Mouse (Mus musculus): ENCODE data around the gene Coro1b. TPM values are rescaled to one million over a fixed set of nuclear protein-coding genes. Genes with fewer than 3 reads are reported as not detected.
"Not testable (repeated sequence)": the region's sequence is repeated elsewhere in the genome, so short reads cannot be mapped to it uniquely, and the experiment has no call there.

The Coro1b gene
- polyA plus RNA-seq, 1 experiment from 2014 or later: 189 TPM

DNA sequence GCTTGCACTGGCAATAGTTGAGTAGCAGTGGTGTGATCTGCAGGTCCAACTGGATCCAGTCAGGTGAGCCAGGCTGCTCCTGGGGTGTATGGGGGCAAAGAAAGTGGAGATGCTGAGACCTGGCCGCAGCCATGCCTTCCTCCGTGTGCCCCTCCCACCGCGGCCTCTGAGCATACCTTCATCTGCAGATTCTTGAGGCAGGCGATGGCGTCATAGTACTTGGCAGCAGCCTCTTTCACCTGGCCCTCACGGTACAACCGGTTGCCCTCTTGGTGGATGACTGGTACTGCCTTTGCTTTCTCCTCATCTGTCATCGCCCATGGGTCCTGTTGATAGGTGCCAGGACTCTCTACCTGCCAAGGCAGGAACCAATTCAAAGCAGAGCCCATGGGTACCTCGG, 33.3 kb upstream of the Coro1b start:
- Histone ChIP-seq H3K4me3 (ENCODE audit: low read depth, low read length) (no peak overlapping the region), H3K4me2 (ENCODE audit: low read length) (no peak overlapping the region), H3K36me3 (ENCODE audit: control insufficient read depth, insufficient read depth, low read length) (peaks cover 71% of the 10 kb centered on the region), H3K27ac (ENCODE audit: low read depth) (no peak overlapping the region), H3K9ac (ENCODE audit: low read length) (no peak overlapping the region), H3K9me3 (ENCODE audit: control insufficient read depth, low read length) (no peaks in the 10 kb centered on the region), H3K27me3 (replicated peaks; ENCODE audit: control insufficient read depth, insufficient read depth, low read length) (no peaks in the 10 kb centered on the region), H3K4me1 (replicated peaks; ENCODE audit: control insufficient read depth, insufficient read depth, low read length) (peaks cover 9% of the 10 kb centered on the region; the same call in 1 of the 2 replicates)
- no peak for ATAC-seq (replicated peaks; ENCODE audit: low FRiP score, low TSS enrichment, low read depth)
- no peak for DNase-seq (ENCODE audit: low spot score)
- WGBS: 93% methylated on average over 10 of the region's 10 CpGs

DNA sequence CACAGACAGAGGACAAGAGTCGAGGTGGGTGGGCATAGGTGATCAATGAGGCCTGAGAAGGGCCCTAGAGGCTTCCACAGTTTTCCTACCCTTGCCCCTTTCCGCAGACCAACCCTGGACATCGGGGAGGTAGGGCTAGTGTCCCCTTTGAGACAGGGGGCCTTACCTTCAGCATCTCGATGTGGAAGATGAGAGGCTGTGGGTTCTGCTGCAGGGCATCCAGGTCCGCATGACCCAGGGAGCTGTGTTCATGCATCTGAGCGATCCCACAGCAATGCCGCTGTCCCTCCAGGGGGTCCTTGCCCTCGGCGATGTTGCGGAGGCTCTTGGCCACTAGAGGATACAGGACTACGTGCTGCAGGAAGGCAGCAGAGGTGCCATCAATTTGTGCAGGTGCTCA, 32.6 kb upstream of the Coro1b start:
- peaks cover 71% of the 10 kb centered on the region for H3K36me3 ChIP-seq (ENCODE audit: control insufficient read depth, insufficient read depth, low read length)
- H3K4me2 ChIP-seq (ENCODE audit: low read length): no peak overlapping the region
- 87% methylated on average over 11 of the region's 11 CpGs for WGBS
- H3K27ac ChIP-seq (ENCODE audit: low read depth): no peak overlapping the region
- H3K9ac ChIP-seq (ENCODE audit: low read length): no peak overlapping the region
- DNase-seq (ENCODE audit: low spot score): no peak
- no peak for ATAC-seq (replicated peaks; ENCODE audit: low FRiP score, low TSS enrichment, low read depth)
- H3K4me1 ChIP-seq (replicated peaks; ENCODE audit: control insufficient read depth, insufficient read depth, low read length): peaks cover 15% of the 10 kb centered on the region
- H3K4me3 ChIP-seq (ENCODE audit: low read depth, low read length): no peak overlapping the region
- no peaks in the 10 kb centered on the region for H3K27me3 ChIP-seq (replicated peaks; ENCODE audit: control insufficient read depth, insufficient read depth, low read length)
- H3K9me3 ChIP-seq (ENCODE audit: control insufficient read depth, low read length): no peaks in the 10 kb centered on the region

DNA sequence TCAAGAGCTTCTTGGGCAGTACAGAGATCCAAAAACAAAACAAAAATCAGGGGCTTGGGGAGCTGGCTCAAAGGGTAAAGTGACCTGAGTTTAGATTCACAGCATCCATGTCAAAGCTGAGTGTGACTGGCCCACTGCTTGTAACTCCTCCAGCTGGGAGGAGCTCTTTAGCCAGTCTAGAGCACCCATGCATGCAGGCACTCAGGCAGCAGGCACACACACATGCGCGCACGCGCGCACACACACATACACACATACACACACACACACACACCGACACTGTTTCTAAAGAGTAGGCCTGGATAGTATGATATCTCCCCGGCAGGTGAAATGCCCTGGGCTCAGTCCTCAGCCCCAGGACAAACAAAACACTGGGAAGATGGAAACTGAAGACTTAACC, 31.4 kb upstream of the Coro1b start:
- H3K4me3 ChIP-seq (ENCODE audit: low read depth, low read length): no peak overlapping the region
- H3K27ac ChIP-seq (ENCODE audit: low read depth): no peak overlapping the region
- no peak overlapping the region for H3K4me2 ChIP-seq (ENCODE audit: low read length)
- ATAC-seq (replicated peaks; ENCODE audit: low FRiP score, low TSS enrichment, low read depth) (no peak), DNase-seq (ENCODE audit: low spot score) (no peak)
- WGBS: 94% methylated on average over 7 of the region's 7 CpGs
- H3K36me3 ChIP-seq (ENCODE audit: control insufficient read depth, insufficient read depth, low read length): peaks cover 63% of the 10 kb centered on the region
- H3K9me3 ChIP-seq (ENCODE audit: control insufficient read depth, low read length): no peaks in the 10 kb centered on the region
- no peaks in the 10 kb centered on the region for H3K27me3 ChIP-seq (replicated peaks; ENCODE audit: control insufficient read depth, insufficient read depth, low read length)
- H3K4me1 ChIP-seq (replicated peaks; ENCODE audit: control insufficient read depth, insufficient read depth, low read length): peaks cover 16% of the 10 kb centered on the region
- no peak overlapping the region for H3K9ac ChIP-seq (ENCODE audit: low read length)

DNA sequence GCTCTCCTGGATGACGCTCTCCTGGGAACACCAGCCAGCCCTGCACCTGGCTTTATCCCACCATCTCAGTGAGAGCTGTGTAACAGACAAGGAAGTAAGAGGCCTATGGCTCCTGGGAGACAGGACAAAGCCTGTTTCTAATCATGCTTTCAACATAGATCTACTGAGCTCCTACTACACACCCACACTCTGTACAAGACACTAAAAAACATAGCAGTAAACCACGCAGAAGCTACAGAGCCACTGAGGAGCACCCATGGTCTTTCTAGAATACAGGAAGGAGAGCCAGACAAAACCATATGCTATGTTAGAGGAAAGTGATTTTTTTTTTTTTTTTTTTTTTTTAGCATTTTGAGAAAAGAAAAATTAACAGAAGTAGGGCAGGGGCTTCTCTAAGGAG, 30.1 kb upstream of the Coro1b start:
- DNase-seq (ENCODE audit: low spot score): no peak
- Histone ChIP-seq H3K9ac (ENCODE audit: low read length) (no peak overlapping the region), H3K4me3 (ENCODE audit: low read depth, low read length) (no peak overlapping the region), H3K27me3 (replicated peaks; ENCODE audit: control insufficient read depth, insufficient read depth, low read length) (no peaks in the 10 kb centered on the region), H3K36me3 (ENCODE audit: control insufficient read depth, insufficient read depth, low read length) (peaks cover 50% of the 10 kb centered on the region), H3K4me2 (ENCODE audit: low read length) (no peak overlapping the region), H3K9me3 (ENCODE audit: control insufficient read depth, low read length) (no peaks in the 10 kb centered on the region), H3K4me1 (replicated peaks; ENCODE audit: control insufficient read depth, insufficient read depth, low read length) (peaks cover 14% of the 10 kb centered on the region), H3K27ac (ENCODE audit: low read depth) (no peak overlapping the region)
- no peak for ATAC-seq (replicated peaks; ENCODE audit: low FRiP score, low TSS enrichment, low read depth)
- 98% methylated on average over 2 of the region's 2 CpGs for WGBS

DNA sequence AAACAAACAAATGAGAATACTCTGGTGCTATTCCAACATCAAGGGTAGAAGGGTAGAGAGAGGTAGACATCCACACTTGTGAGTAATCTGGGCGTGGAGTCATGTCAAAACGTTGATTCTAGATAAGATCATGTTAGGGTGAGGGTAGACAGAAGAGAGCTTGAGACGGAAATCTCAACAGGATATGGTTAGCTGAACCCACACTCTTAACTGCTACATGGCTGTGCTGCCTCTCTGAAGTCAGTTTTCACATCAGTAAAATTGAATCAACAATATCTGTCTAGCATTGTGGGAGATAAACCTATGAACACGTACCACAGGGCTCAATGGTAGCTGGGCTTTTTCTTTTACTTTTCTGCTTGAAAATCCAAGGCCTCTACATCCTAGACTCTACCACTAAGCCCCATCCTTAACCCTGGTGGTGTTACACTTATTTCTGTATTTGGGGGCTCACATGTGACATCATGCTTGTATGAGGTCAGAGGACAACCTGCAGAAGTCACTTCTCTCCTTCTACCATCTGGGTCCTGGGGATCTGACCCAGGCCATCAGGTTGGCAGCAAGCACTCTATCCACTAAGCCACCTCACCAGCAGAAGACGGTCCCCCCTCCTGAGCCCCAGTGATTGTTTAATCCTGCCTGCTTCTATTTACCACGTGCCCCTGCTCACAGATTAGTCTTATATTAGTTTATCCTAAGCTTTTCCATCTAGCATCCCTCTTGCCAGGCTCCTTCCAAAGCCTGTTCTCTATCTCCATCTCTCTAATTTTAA, 28.5 kb upstream of the Coro1b start:
- Histone ChIP-seq H3K4me1 (replicated peaks; ENCODE audit: control insufficient read depth, insufficient read depth, low read length) (peaks cover 10% of the 10 kb centered on the region; the same call in 1 of the 2 replicates), H3K9ac (ENCODE audit: low read length) (no peak overlapping the region), H3K4me3 (ENCODE audit: low read depth, low read length) (no peak overlapping the region), H3K27me3 (replicated peaks; ENCODE audit: control insufficient read depth, insufficient read depth, low read length) (no peaks in the 10 kb centered on the region), H3K27ac (ENCODE audit: low read depth) (no peak overlapping the region), H3K4me2 (ENCODE audit: low read length) (peak overlapping the region; percentile 50), H3K9me3 (ENCODE audit: control insufficient read depth, low read length) (no peaks in the 10 kb centered on the region), H3K36me3 (ENCODE audit: control insufficient read depth, insufficient read depth, low read length) (peaks cover 37% of the 10 kb centered on the region)
- ATAC-seq (replicated peaks; ENCODE audit: low FRiP score, low TSS enrichment, low read depth) (no peak), DNase-seq (ENCODE audit: low spot score) (no peak)
- 85% methylated on average over 6 of the region's 6 CpGs for WGBS

DNA sequence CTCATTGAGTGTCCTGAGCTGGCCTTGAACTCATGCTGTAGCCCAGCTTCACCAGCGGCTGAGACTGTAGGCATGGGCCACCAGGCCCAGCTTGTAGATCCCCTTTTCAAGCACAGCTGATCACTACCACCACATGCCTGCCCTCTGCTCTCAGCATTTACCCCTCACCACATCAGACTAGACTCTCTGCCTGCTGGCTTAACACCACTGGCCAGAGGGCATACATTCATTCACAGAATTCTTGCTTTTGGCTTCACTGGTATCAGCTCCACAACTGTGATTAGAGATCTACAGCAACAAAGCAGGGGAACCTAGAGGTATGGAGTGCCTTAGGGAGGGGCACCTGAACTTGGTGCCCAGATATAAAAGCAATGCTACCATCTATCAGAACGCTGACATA, 27.9 kb upstream of the Coro1b start:
- Histone ChIP-seq H3K36me3 (ENCODE audit: control insufficient read depth, insufficient read depth, low read length) (peaks cover 31% of the 10 kb centered on the region), H3K27ac (ENCODE audit: low read depth) (no peak overlapping the region), H3K4me2 (ENCODE audit: low read length) (peak overlapping the region; percentile 50), H3K9ac (ENCODE audit: low read length) (no peak overlapping the region), H3K27me3 (replicated peaks; ENCODE audit: control insufficient read depth, insufficient read depth, low read length) (no peaks in the 10 kb centered on the region), H3K9me3 (ENCODE audit: control insufficient read depth, low read length) (no peaks in the 10 kb centered on the region), H3K4me3 (ENCODE audit: low read depth, low read length) (peak overlapping the region; percentile 48; the same call in 1 of the 2 replicates), H3K4me1 (replicated peaks; ENCODE audit: control insufficient read depth, insufficient read depth, low read length) (peaks cover 13% of the 10 kb centered on the region; the same call in 1 of the 2 replicates)
- 95% methylated on average over 2 of the region's 2 CpGs for WGBS
- no peak for ATAC-seq (replicated peaks; ENCODE audit: low FRiP score, low TSS enrichment, low read depth)
- no peak for DNase-seq (ENCODE audit: low spot score)

DNA sequence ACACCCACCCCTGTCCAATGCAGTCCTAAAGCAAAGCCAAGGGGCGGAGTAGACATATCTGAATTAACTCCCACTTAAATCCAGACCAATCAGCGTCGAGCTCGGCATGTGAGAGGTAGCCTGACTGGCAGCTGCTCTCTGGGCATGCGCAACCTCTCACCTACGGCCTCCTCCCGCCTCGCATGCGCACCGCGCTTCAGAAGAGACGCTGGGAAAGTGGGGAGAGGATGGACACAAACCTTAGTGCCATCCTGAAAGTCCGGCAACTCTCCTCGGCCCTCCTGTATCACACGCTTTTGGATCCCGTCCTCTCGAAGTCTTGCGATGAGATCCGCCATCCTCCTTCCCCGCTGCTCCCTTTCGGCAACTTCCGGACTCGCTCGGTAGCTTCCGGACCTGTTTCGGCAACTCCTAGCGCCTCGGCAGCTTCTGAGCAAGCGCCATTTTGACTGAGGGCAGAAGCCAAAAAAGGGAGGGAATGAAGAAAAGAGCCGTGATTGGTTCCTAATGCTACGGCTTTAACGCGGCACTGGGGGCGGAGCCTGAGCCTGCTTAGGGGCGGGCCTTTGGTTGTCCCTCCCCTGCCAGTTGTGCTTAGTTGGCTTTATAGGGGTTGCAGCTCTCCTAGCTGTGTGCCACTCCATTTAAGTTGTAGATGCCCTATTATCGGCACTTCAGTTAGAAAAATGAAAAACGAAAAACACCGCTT, 27.2 kb upstream of the Coro1b start:
- Histone ChIP-seq H3K9me3 (ENCODE audit: control insufficient read depth, low read length) (no peaks in the 10 kb centered on the region), H3K9ac (ENCODE audit: low read length) (peak overlapping the region; percentile 56), H3K4me1 (replicated peaks; ENCODE audit: control insufficient read depth, insufficient read depth, low read length) (peaks cover 13% of the 10 kb centered on the region; the same call in 1 of the 2 replicates), H3K4me3 (ENCODE audit: low read depth, low read length) (peak overlapping the region; percentile 48), H3K36me3 (ENCODE audit: control insufficient read depth, insufficient read depth, low read length) (peaks cover 24% of the 10 kb centered on the region), H3K27ac (ENCODE audit: low read depth) (peak overlapping the region; percentile 70; the same call in 1 of the 2 replicates), H3K4me2 (ENCODE audit: low read length) (peak overlapping the region; percentile 50), H3K27me3 (replicated peaks; ENCODE audit: control insufficient read depth, insufficient read depth, low read length) (no peaks in the 10 kb centered on the region)
- 2% methylated on average over 38 of the region's 38 CpGs for WGBS
- DNase-seq (ENCODE audit: low spot score) (peak; percentile 98), ATAC-seq (replicated peaks; ENCODE audit: low FRiP score, low TSS enrichment, low read depth) (peak; percentile 68)

DNA sequence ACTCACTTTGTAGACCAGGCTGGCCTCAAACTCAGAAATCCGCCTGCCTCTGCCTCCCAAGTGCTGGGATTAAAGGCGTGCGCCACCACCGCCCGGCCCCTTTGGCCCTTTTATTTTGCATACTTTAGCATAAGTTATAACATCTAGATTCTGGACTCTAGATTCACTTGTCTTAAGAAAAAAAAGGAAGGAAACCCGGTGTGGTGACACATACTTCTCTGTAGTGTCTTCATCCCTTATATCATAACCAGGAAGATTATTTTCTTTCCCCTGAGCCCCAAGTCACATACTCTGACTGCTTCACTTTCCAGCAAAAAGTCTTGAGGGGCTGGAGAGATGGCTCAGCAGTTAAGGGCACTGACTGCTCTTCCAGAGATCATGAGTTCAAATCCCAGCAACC, 26.5 kb upstream of the Coro1b start:
- not testable (repeated sequence) for DNase-seq (ENCODE audit: low spot score); H3K4me3 ChIP-seq (ENCODE audit: low read depth, low read length); H3K9ac ChIP-seq (ENCODE audit: low read length); ATAC-seq (replicated peaks; ENCODE audit: low FRiP score, low TSS enrichment, low read depth); H3K27me3 ChIP-seq (replicated peaks; ENCODE audit: control insufficient read depth, insufficient read depth, low read length); H3K9me3 ChIP-seq (ENCODE audit: control insufficient read depth, low read length); H3K27ac ChIP-seq (ENCODE audit: low read depth)
- Histone ChIP-seq H3K4me2 (ENCODE audit: low read length) (peak overlapping the region; percentile 50), H3K36me3 (ENCODE audit: control insufficient read depth, insufficient read depth, low read length) (peaks cover 19% of the 10 kb centered on the region), H3K4me1 (replicated peaks; ENCODE audit: control insufficient read depth, insufficient read depth, low read length) (peaks cover 17% of the 10 kb centered on the region)
- WGBS: 49% methylated on average over 6 of the region's 6 CpGs

Data from intestine, embryonic 14.5 days (tissue).